Mouse (Mus musculus) myocyte (in vitro differentiated cells): ENCODE data around the gene Spata21.
"Not testable (repeated sequence)": the region's sequence is repeated elsewhere in the genome, so short reads cannot be mapped to it uniquely, and the experiment has no call there.

ENCODE experiments used
- MAX ChIP-seq: IDR thresholded peaks from one replicate; pipeline ENCODE4 v1.6.1; 2011; ENCODE audit warnings: low read depth, mild to moderate bottlenecking, control low read depth
- POLR2AphosphoS2 ChIP-seq: IDR thresholded peaks from one replicate; pipeline ENCODE4 v1.6.1; 2011; ENCODE audit warnings: low read depth, control low read depth; ENCODE audit not compliant: insufficient read length
- TCF3 ChIP-seq: IDR thresholded peaks from one replicate; pipeline ENCODE4 v1.6.1; 2011; ENCODE audit warnings: low read depth, control low read depth; ENCODE audit not compliant: insufficient read length

DNA sequence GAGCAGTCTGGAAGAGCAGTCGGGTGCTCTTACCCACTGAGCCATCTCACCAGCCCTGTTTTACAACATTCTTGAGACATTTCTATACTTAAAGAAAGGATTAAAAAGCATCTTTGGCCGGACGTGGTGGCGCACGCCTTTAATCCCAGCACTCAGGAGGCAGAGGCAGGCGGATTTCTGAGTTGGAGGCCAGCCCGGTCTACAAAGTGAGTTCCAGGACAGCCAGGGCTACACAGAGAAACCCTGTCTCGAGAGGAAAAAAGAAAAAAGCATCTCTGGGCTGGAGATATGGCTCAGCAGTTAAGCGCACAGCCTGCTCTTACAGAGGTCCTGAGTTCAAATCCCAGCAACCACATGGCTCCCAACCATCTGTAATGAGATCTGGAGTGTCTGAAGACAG is 52.2 kb downstream of the Spata21 start:
- TF ChIP-seq TCF3, MAX, POLR2AphosphoS2: not testable (repeated sequence)
